Comparison of ENCODE assay signal across 8 mouse cellular contexts in genomic region chr11:5715630-5716105, GRCm38 (mm10). TPM values are rescaled to one million over a fixed set of nuclear protein-coding genes. Genes with fewer than 3 reads are reported as not detected.
DNase-seq lines count a peak whose midpoint lies in the region; ATAC-seq and TF ChIP-seq lines count a peak whose summit lies in the region.

Mrps24 (minus strand) TSS chr11:5715680.

- no peaks in the 10 kb centered on the region for H3K9me3 ChIP-seq in MEL (replicated peaks; ENCODE audit: insufficient read depth, low read length)
- H3K9me3 ChIP-seq in forebrain, embryonic 12.5 days = no peaks in the 10 kb centered on the region
- H3K9me3 ChIP-seq in limb, embryonic 13.5 days = no peaks in the 10 kb centered on the region

- no peaks in the 10 kb centered on the region for H3K4me1 ChIP-seq in MEL (ENCODE audit: control insufficient read depth in 1 of 2, insufficient read depth in 2 of 2, low read length in 2 of 2)
- H3K4me1 ChIP-seq in forebrain, embryonic 12.5 days = no peaks in the 10 kb centered on the region
- H3K4me1 ChIP-seq in limb, embryonic 13.5 days = no peaks in the 10 kb centered on the region
- H3K4me1 ChIP-seq in small intestine, adult 2 months (ENCODE audit: control insufficient read depth, insufficient read depth, insufficient read length, low read length) = no peaks in the 10 kb centered on the region; the same call in 1 of the 2 replicates

- intact Hi-C loops in heart, postnatal 36 days (cut with DNase I) = no loop called here

- no peak for TF ChIP-seq RAD21 in MEL (IDR thresholded peaks at IDR 0.05; ENCODE audit: low read depth, low read length)

- peaks cover 0 to 6% of the 10 kb centered on the region in 2 experiments; a peak in 2 of 4 replicates for H3K36me3 ChIP-seq in MEL (ENCODE audit: control insufficient read depth in 1 of 2, insufficient read depth in 2 of 2, low read length in 2 of 2)
- H3K36me3 ChIP-seq in forebrain, embryonic 12.5 days (replicated peaks) = peaks cover 48% of the 10 kb centered on the region
- H3K36me3 ChIP-seq in limb, embryonic 13.5 days = peaks cover 60% of the 10 kb centered on the region
- peaks cover 46% of the 10 kb centered on the region for H3K36me3 ChIP-seq in small intestine, adult 2 months (ENCODE audit: control insufficient read depth, insufficient read depth, low read length)

- TF ChIP-seq CTCF in MEL (IDR thresholded peaks at IDR 0.05 in 2 of 3, conservative IDR thresholded peaks at IDR 0.05 in 1 of 3; ENCODE audit: control insufficient read depth in 1 of 3, insufficient read depth in 1 of 3, low read depth in 2 of 3, low read length in 3 of 3, poor library complexity in 1 of 3, severe bottlenecking in 1 of 3) = no peak
- TF ChIP-seq CTCF in small intestine, adult 2 months (IDR thresholded peaks at IDR 0.05; ENCODE audit: extremely low read depth, insufficient read length, insufficient replicate concordance, low read depth, low read length) = no peak

- H3K79me2 ChIP-seq in MEL (ENCODE audit: control insufficient read depth, insufficient read depth, low read length, poor library complexity) = no peaks in the 10 kb centered on the region

- TF ChIP-seq EP300 in MEL (IDR thresholded peaks at IDR 0.05; ENCODE audit: low read depth in 1 of 2, low read length in 2 of 2) = no peak

- no peak within 1 kb of the TSS for H3K4me2 ChIP-seq in forebrain, embryonic 12.5 days
- no peak within 1 kb of the TSS for H3K4me2 ChIP-seq in limb, embryonic 13.5 days (replicated peaks)

- H3K9ac ChIP-seq in MEL (ENCODE audit: control insufficient read depth, low read depth, low read length, poor library complexity, severe bottlenecking) = no peak within 1 kb of the TSS
- H3K9ac ChIP-seq in forebrain, embryonic 12.5 days = no peak within 1 kb of the TSS
- H3K9ac ChIP-seq in limb, embryonic 13.5 days = no peak within 1 kb of the TSS

- no peak within 1 kb of the TSS for H3K27ac ChIP-seq in MEL (ENCODE audit: control insufficient read depth, low read depth, low read length)
- H3K27ac ChIP-seq in forebrain, embryonic 12.5 days = no peak within 1 kb of the TSS
- no peak within 1 kb of the TSS for H3K27ac ChIP-seq in limb, embryonic 13.5 days
- no peak within 1 kb of the TSS for H3K27ac ChIP-seq in small intestine, adult 2 months (ENCODE audit: insufficient read depth, low read depth, low read length)

- WGBS in forebrain, embryonic 12.5 days = 84% methylated on average over 14 of the region's 14 CpGs
- 76% methylated on average over 14 of the region's 14 CpGs for WGBS in limb, embryonic 13.5 days
- WGBS in small intestine, adult 2 months = 92% methylated on average over 14 of the region's 14 CpGs

- H3K27me3 ChIP-seq in MEL (ENCODE audit: control insufficient read depth in 1 of 2, insufficient read depth in 2 of 2, low read length in 2 of 2) = no peaks in the 10 kb centered on the region
- no peaks in the 10 kb centered on the region for H3K27me3 ChIP-seq in forebrain, embryonic 12.5 days
- no peaks in the 10 kb centered on the region for H3K27me3 ChIP-seq in limb, embryonic 13.5 days
- no peaks in the 10 kb centered on the region for H3K27me3 ChIP-seq in small intestine, adult 2 months (ENCODE audit: control insufficient read depth, insufficient read depth, low read length)

- peak; percentile 8 for DNase-seq in cerebellum, adult 9-11 months
- no peak for DNase-seq in cerebellum, postnatal 25 days
- no peak for DNase-seq in MEL (ENCODE audit: low read depth, low spot score)
- DNase-seq in heart, postnatal 36 days = no peak
- DNase-seq in urinary bladder, postnatal 4 days (ENCODE audit: low spot score in 2 of 2) = no peak

- TF ChIP-seq POLR2A in MEL (IDR thresholded peaks at IDR 0.05; ENCODE audit: control insufficient read depth in 1 of 2, insufficient read depth in 1 of 2, low read depth in 1 of 2, low read length in 2 of 2, poor library complexity in 1 of 2) = no peak
- no peak for TF ChIP-seq POLR2A in small intestine, adult 2 months (IDR thresholded peaks at IDR 0.05; ENCODE audit: low read depth, low read length)

- H3K4me3 ChIP-seq in MEL (ENCODE audit: control insufficient read depth in 1 of 2, insufficient read depth in 1 of 2, low read depth in 2 of 2, low read length in 2 of 2) = no peak within 1 kb of the TSS
- H3K4me3 ChIP-seq in forebrain, embryonic 12.5 days (replicated peaks) = no peak within 1 kb of the TSS
- no peak within 1 kb of the TSS for H3K4me3 ChIP-seq in limb, embryonic 13.5 days
- H3K4me3 ChIP-seq in small intestine, adult 2 months (ENCODE audit: low read depth, low read length) = no peak within 1 kb of the TSS

- ATAC-seq in forebrain, embryonic 12.5 days (ENCODE audit: low FRiP score) = no peak
- ATAC-seq in limb, embryonic 13.5 days (ENCODE audit: low FRiP score, low read depth) = no peak

TF ChIP-seq in MEL, 35 proteins besides CTCF, POLR2A, EP300 and RAD21:
- no peak for TF ChIP-seq USF1 (IDR thresholded peaks at IDR 0.05; ENCODE audit: low read depth, low read length)
- TF ChIP-seq CHD2 (IDR thresholded peaks at IDR 0.05; ENCODE audit: low read length) = no peak
- TF ChIP-seq NRF1 (IDR thresholded peaks at IDR 0.05; ENCODE audit: insufficient read depth, low read depth, low read length, poor library complexity, severe bottlenecking) = no peak
- TF ChIP-seq E2F4 (IDR thresholded peaks at IDR 0.05; ENCODE audit: borderline replicate concordance, low read depth, low read length) = no peak
- no peak for TF ChIP-seq SIN3A (IDR thresholded peaks at IDR 0.05; ENCODE audit: low read length)

RNA-seq across cellular contexts. Expression of gene Mrps24, which starts in this region (rescaled TPM):
- total RNA-seq in MEL (2012; rRNA removed) = 159 and 184 TPM in 2 replicates
- polyA plus RNA-seq in MEL (2012; ENCODE audit: insufficient read depth in 1 of 2, insufficient read length in 2 of 2, low read depth in 1 of 2, low replicate concordance in 2 of 2, missing spikeins in 1 of 2) = 100 to 1,000 TPM in 1 of 2 experiments, not detected in 1; 163 TPM
- polyA plus RNA-seq in forebrain, embryonic 12.5 days (2016; fragmentation: Nextera tagmentation; extraction: Ambion mirVana) = 156 and 162 TPM in 2 replicates
- total RNA-seq in heart, postnatal 36 days (2021) = 100 to 1,000 TPM; 157 to 168 TPM
- polyA plus RNA-seq in limb, embryonic 13.5 days (2015; fragmentation: Nextera tagmentation; extraction: Ambion mirVana) = 171 and 175 TPM in 2 replicates
- 234 and 379 TPM in 2 replicates for polyA plus RNA-seq in small intestine, adult 2 months (2012; rRNA removed)
